Mouse (Mus musculus) cerebellum, adult 18-20 months (tissue): Measurements from ENCODE around the gene Tmem119.

Experiments used
- DNase-seq, 2 experiments: peaks; one replicate each; pipeline ENCODE4 v3.0.0; 2021

Tmem119 gene

GRCm38 (mm10) chr5:113755347-113756030 lies 44.8 kb downstream of the Tmem119 start:
- no peak for DNase-seq

- peak; percentile 37 to 45 for DNase-seq
Measured at GRCm38 (mm10) chr5:113751521-113752157, 48.7 kb downstream of the Tmem119 start.

GRCm38 (mm10) chr5:113748556-113749331 lies 51.6 kb downstream of the Tmem119 start:
- peak in 1 of 2 experiments; percentile 30 for DNase-seq

- DNase-seq: no peak
Measured at GRCm38 (mm10) chr5:113747629-113748028, 52.7 kb downstream of the Tmem119 start.
